Mouse (Mus musculus) cerebellum, adult 11 months (tissue): ENCODE results near the gene Mrpl42.
"Not testable (repeated sequence)": the region's sequence is repeated elsewhere in the genome, so short reads cannot be mapped to it uniquely, and the experiment has no call there.

ENCODE experiments used
- DNase-seq: peaks from one replicate; pipeline ENCODE4 v3.0.0; 2022

Gene Mrpl42

GRCm38 (mm10) chr10:95501463-95502081, at the start of gene Mrpl42:
Gene Mrpl42 (minus strand): TSS chr10:95501940.
- DNase-seq = peak; percentile 80

- no peak for DNase-seq
These were observed 48.8 kb upstream of the Mrpl42 start for GRCm38 (mm10) chr10:95550506-95550905.

DNA sequence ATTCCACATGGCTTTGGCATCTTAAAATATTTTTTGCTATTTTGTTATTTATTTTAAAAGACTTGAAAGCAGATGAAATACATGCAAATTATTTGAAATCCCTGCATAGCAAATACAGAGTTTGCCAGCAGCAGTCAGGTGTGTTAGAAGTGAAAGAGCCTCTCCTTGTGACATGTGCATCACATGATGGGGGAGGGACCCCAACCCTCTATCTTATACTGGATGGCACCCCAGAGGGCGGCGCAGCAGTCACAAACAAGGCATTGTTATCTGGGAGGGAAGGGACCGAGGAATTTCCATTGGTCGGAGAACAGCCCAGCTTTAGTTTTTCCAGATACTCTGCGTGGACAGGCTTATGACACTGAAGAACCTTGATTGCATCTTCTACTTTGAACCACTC, 47.3 kb upstream of the Mrpl42 start:
- not testable (repeated sequence) for DNase-seq

DNA sequence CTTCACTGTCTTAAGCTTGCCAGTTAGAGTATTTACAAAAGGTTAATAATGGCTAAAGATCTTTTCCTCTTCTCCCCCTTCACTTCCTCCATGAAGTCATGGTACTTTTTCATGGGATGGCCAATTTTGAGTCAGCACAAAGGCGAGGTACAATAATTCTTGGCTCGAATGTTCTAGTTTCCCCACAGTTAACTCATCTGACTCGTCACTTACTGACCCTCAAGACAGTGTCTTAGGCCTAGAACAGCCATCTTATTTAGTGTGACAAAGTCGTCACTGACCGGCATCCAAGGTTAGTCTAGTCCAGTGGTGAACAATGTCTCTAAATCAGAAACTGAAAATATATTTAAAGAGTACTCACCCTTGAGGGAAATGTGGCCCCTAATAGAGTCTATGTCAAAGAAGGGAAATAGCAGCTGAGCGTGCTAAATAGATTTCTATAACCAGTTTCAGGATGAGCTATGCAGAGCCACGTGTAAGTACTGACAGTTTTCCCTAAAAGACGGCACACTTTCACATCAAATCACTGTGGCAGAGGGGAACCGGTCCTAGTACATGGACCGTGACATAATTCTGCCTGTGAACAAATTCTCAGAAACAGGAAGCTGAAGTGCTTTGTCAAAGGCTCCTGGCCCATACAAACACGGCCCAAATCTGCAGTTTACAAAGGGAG, 46.5 kb upstream of the Mrpl42 start:
- DNase-seq = no peak

GRCm38 (mm10) chr10:95546178-95546577, 44.4 kb upstream of the Mrpl42 start:
- no peak for DNase-seq

GRCm38 (mm10) chr10:95545051-95545450, 43.3 kb upstream of the Mrpl42 start:
- peak; percentile 24 for DNase-seq

DNA sequence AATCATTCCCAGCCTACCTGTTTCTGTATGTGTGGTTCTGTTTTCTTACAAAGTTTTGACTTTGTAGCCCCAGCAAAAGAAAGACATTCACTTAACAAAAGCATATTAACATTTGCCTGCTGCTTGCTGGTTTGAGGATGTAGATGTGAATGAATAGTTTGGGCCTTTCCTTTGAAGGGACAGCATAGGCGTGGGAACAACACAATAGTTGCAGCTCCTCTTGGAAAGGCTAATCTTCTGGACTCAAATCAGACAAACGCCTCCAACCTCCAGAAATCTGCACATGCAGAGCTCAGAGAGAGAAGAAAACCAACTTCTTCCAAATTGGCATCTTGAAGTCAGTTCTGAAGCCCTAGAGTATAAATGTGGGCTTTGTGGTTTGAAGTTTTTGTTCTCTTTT, 42.9 kb upstream of the Mrpl42 start:
- DNase-seq = no peak

GRCm38 (mm10) chr10:95544004-95544403, 42.3 kb upstream of the Mrpl42 start:
- DNase-seq = no peak

DNA sequence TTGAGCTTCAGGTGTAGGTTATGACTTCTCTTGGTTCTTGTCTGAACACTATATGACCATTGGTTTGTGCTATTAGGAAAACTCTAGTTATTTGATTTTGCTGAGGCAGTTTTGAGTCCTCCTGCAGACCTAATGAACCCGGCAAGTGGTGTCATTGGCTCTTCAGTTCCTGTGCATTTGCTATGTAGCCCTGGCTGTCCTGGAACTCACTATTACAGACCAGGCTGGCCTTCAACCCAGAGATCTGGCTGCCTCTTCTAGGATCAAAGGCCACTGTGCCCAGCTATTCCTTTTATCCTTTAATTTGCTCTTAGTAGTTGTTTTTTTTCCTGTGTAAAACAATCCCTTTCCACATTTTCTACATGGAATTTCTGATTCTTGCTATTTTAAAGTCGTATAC, 41.6 kb upstream of the Mrpl42 start:
- no peak for DNase-seq

- no peak for DNase-seq
These were observed 41.2 kb upstream of the Mrpl42 start for GRCm38 (mm10) chr10:95542916-95543315.

GRCm38 (mm10) chr10:95539841-95540240, 38.1 kb upstream of the Mrpl42 start:
- DNase-seq = no peak

GRCm38 (mm10) chr10:95539260-95539659, 37.5 kb upstream of the Mrpl42 start:
- no peak for DNase-seq

GRCm38 (mm10) chr10:95536222-95536541, 34.4 kb upstream of the Mrpl42 start:
- DNase-seq = no peak

GRCm38 (mm10) chr10:95535399-95536221, 33.9 kb upstream of the Mrpl42 start:
- no peak for DNase-seq

DNA sequence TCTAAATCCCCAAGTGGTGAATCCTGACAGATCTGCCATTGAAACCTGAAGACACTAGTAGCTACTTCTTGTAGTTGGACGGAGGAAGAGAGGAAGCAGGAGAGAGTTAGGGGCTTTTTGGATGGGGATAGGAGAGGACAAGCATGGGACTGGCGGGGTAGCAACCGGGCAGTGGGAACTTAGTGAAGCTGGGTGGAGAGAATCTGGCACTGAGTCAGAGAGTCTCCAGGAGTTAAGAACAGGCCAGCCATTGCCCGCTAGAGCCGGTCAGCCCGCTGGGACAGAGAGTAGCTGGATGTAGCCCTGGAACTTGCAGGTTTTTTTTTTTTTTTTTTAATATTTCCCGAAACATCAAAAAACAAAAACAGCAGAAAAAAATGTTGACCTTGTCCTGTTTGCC, 31.6 kb upstream of the Mrpl42 start:
- no peak for DNase-seq

DNA sequence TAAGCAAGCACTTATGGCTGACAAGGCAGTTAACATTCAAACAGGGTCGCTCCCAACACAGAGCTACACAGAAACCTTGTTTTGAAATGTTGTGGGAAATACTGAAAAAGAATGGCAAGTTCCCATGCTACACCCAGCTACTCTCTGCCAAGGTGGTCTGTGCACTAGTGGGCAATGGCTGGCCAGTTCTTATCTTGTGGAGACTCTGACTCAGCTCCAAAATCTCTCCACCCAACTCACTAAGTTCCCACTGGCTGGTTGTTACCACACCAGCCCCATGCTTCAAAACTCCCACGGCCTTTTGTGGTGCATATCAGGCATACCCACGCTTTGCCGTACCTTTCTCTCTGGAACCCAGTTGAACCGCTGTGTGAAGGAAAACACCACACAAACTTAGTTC, 31.2 kb upstream of the Mrpl42 start:
- no peak for DNase-seq

GRCm38 (mm10) chr10:95530551-95531121, 28.9 kb upstream of the Mrpl42 start:
- no peak for DNase-seq

- no peak for DNase-seq
These were observed 24.9 kb upstream of the Mrpl42 start for GRCm38 (mm10) chr10:95526495-95527122.

GRCm38 (mm10) chr10:95525871-95526270, 24.1 kb upstream of the Mrpl42 start:
- no peak for DNase-seq

DNA sequence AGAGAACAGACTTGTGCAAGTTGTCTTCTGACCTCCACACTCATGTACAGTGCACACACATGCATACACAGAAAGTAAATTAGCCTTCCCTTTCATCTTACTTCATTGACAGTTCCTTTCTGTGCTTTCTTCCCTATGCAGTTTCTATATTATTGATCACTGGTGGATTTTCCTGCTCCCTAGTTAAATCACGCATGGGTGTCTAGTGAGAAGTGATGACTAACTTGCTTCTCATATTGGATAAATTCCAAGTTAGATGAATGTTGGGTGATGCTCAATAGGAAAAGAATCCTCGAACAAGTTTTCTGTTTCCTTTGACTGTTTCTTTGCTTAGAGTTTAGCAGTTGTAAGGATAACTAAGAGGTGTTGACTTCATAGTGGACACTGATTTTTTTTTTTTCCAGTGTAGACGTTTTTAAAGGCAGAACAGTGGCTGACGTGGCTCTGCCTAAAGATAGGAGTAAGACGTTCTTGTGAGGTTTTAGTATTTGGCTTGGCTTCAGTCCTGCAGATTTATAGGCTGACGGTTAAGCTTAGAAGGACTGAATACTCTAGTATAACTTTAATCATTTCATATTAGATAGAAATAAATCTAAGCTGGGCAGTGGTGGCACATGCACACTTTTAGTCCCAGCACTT, 23.4 kb upstream of the Mrpl42 start:
- DNase-seq = no peak

GRCm38 (mm10) chr10:95517656-95518055, 15.9 kb upstream of the Mrpl42 start:
- no peak for DNase-seq

DNA sequence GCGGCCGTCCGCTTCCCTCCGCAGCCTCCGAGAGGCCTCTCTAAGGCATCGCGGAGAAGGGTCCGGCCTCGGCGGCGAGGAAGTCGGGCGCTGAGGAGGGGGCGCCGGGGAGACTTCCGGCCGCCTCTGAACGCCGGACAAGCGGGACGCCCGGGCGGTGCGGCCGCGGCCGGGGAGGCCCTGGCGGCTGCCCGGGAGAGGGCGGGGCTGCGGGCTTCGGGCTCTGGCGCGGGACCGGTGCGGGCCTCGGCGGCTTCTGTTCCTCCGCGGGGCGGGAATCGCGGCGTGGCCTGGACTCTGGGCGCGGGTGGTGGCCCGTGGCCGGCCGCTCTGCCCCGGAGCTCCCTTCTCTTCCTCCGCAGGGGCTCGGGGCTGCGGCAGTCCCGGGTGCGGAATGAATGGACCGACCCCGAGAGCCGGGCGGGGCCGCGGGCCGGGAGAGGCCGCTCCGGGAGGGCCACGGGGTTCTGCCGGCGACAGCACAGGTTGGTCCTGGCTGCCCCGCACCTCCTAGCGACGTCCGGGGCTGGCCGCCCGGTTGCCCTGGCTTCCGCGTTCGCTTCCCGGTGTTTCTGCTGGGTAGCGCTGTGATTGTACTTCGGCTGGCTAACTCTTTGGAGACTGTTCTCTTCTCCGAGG, 13.7 kb upstream of the Mrpl42 start:
- DNase-seq = peak; percentile 66
